ENCODE assay signal across 17 mouse cellular contexts in genomic region chr13:51611060-51611459, GRCm38 (mm10). TPM values are rescaled to one million over a fixed set of nuclear protein-coding genes. Genes with fewer than 3 reads are reported as not detected.
A peak's percentile ranks its signal among the peaks of the same experiment; 100 is the strongest.
DNase-seq lines count a peak whose midpoint lies in the region; ATAC-seq lines count a peak whose summit lies in the region.
"Had no signal": no experiment of that assay in that cellular context is flagged by ENCODE, and none has a peak within 500 bp of the region (broad histone marks: within the 10 kb centered on the region; RNA-seq: fewer than 3 reads in every experiment).

No protein-coding gene starts in this region.

- H3K4me1 ChIP-seq in forebrain, embryonic 13.5 days: peaks cover 15% of the 10 kb centered on the region
- H3K4me1 ChIP-seq in forebrain, embryonic 15.5 days: peaks cover 12% of the 10 kb centered on the region
- no peaks in the 10 kb centered on the region for H3K4me1 ChIP-seq in lung, embryonic 16.5 days (replicated peaks; ENCODE audit: control insufficient read depth, insufficient read depth, low read length)
- no peaks in the 10 kb centered on the region for H3K4me1 ChIP-seq in neural tube, embryonic 15.5 days
- H3K4me1 ChIP-seq: liver, embryonic 13.5 days had no signal

- no peak overlapping the region for H3K4me3 ChIP-seq in forebrain, embryonic 13.5 days
- H3K4me3 ChIP-seq in forebrain, embryonic 15.5 days: no peak overlapping the region
- peak overlapping the region; percentile 14; the same call in 1 of the 2 replicates for H3K4me3 ChIP-seq in lung, embryonic 16.5 days (ENCODE audit: low read length)
- H3K4me3 ChIP-seq in neural tube, embryonic 15.5 days (replicated peaks): no peak overlapping the region
- H3K4me3 ChIP-seq: erythroblast, embryonic 14.5 days; liver, embryonic 13.5 days; midbrain, embryonic 12.5 days had no signal

- H3K9me3 ChIP-seq in forebrain, embryonic 13.5 days (replicated peaks): no peaks in the 10 kb centered on the region
- H3K9me3 ChIP-seq in forebrain, embryonic 15.5 days: no peaks in the 10 kb centered on the region
- H3K9me3 ChIP-seq in lung, embryonic 16.5 days (ENCODE audit: control insufficient read depth, low read length): no peaks in the 10 kb centered on the region
- no peaks in the 10 kb centered on the region for H3K9me3 ChIP-seq in neural tube, embryonic 15.5 days (replicated peaks)
- H3K9me3 ChIP-seq: liver, embryonic 13.5 days; midbrain, embryonic 12.5 days had no signal

- ATAC-seq in forebrain, embryonic 13.5 days: no peak
- no peak for ATAC-seq in forebrain, embryonic 15.5 days (replicated peaks)
- ATAC-seq in lung, embryonic 16.5 days (ENCODE audit: low read depth): 0 out of 2 replicates have a peak, but pooled peaks have one; percentile 26
- ATAC-seq in neural tube, embryonic 15.5 days (ENCODE audit: low FRiP score): 0 out of 2 replicates have a peak, but pooled peaks have one; percentile 8
- ATAC-seq: Patski had no signal

- no peak overlapping the region for H3K9ac ChIP-seq in forebrain, embryonic 13.5 days
- H3K9ac ChIP-seq in forebrain, embryonic 15.5 days (replicated peaks): no peak overlapping the region
- H3K9ac ChIP-seq in lung, embryonic 16.5 days (ENCODE audit: low read length): no peak overlapping the region
- no peak overlapping the region for H3K9ac ChIP-seq in neural tube, embryonic 15.5 days (replicated peaks)
- H3K9ac ChIP-seq: liver, embryonic 13.5 days; midbrain, embryonic 12.5 days had no signal

- no peaks in the 10 kb centered on the region for H3K27me3 ChIP-seq in forebrain, embryonic 13.5 days
- H3K27me3 ChIP-seq in forebrain, embryonic 15.5 days: no peaks in the 10 kb centered on the region
- H3K27me3 ChIP-seq in lung, embryonic 16.5 days (ENCODE audit: control insufficient read depth, insufficient read depth, low read depth, low read length): no peaks in the 10 kb centered on the region
- H3K27me3 ChIP-seq in neural tube, embryonic 15.5 days (replicated peaks): no peaks in the 10 kb centered on the region
- H3K27me3 ChIP-seq: midbrain, embryonic 12.5 days had no signal

- no peaks in the 10 kb centered on the region for H3K36me3 ChIP-seq in forebrain, embryonic 13.5 days (ENCODE audit: poor library complexity, severe bottlenecking)
- no peaks in the 10 kb centered on the region for H3K36me3 ChIP-seq in forebrain, embryonic 15.5 days
- H3K36me3 ChIP-seq in lung, embryonic 16.5 days (ENCODE audit: control insufficient read depth, insufficient read depth, low read length): no peaks in the 10 kb centered on the region
- H3K36me3 ChIP-seq in neural tube, embryonic 15.5 days: no peaks in the 10 kb centered on the region
- H3K36me3 ChIP-seq: liver, embryonic 13.5 days; midbrain, embryonic 12.5 days had no signal

- no peak overlapping the region for H3K27ac ChIP-seq in forebrain, embryonic 13.5 days
- H3K27ac ChIP-seq in forebrain, embryonic 15.5 days (replicated peaks): no peak overlapping the region
- no peak overlapping the region for H3K27ac ChIP-seq in lung, embryonic 16.5 days (ENCODE audit: low read length)
- no peak overlapping the region for H3K27ac ChIP-seq in neural tube, embryonic 15.5 days (replicated peaks)
- H3K27ac ChIP-seq: liver, embryonic 13.5 days; midbrain, embryonic 12.5 days had no signal

- 29% methylated on average over 9 of the region's 9 CpGs for WGBS in forebrain, embryonic 13.5 days
- 17% methylated on average over 9 of the region's 9 CpGs for WGBS in forebrain, embryonic 15.5 days
- whole genome bisulfite sequencing in lung, embryonic 16.5 days: 6% methylated on average over 9 of the region's 9 CpGs
- 41% methylated on average over 9 of the region's 9 CpGs for WGBS in neural tube, embryonic 15.5 days

- H3K4me2 ChIP-seq in forebrain, embryonic 13.5 days: peak overlapping the region; percentile 25
- H3K4me2 ChIP-seq in forebrain, embryonic 15.5 days (replicated peaks): no peak overlapping the region
- H3K4me2 ChIP-seq in lung, embryonic 16.5 days (ENCODE audit: low read depth, low read length): peak overlapping the region; percentile 36
- H3K4me2 ChIP-seq in neural tube, embryonic 15.5 days: no peak overlapping the region
- H3K4me2 ChIP-seq: liver, embryonic 13.5 days; midbrain, embryonic 12.5 days had no signal

- no peak for DNase-seq in lung, postnatal 10 days
- DNase-seq in forelimb bud, embryonic 11.5 days (ENCODE audit: low read depth, low spot score): peak; percentile 38
- DNase-seq in cerebellum, adult 11 months: no peak
- no peak for DNase-seq in gastrocnemius, postnatal 10 days
- DNase-seq: adrenal gland, postnatal 36 days; cerebellum, adult 8-10 months; kidney, adult 8-10 months; layer of hippocampus, adult 9-11 months; liver, embryonic 13.5 days; thymus, postnatal 4 days had no signal

RNA-seq across cellular contexts. Expression of gene Cks2, which starts 34.0 kb away (rescaled TPM):
- 290 and 335 TPM in 2 replicates for polyA plus RNA-seq in forebrain, embryonic 13.5 days (2015; fragmentation: Nextera tagmentation; extraction: Ambion mirVana)
- 130 and 152 TPM in 2 replicates for polyA plus RNA-seq in forebrain, embryonic 15.5 days (2015; fragmentation: Nextera tagmentation; extraction: Ambion mirVana)
- polyA plus RNA-seq in lung, embryonic 16.5 days (2015; fragmentation: Nextera tagmentation; extraction: Ambion mirVana): 350 and 356 TPM in 2 replicates
- 40.0 and 92.6 TPM in 2 replicates for polyA plus RNA-seq in neural tube, embryonic 15.5 days (2015; fragmentation: Nextera tagmentation; extraction: Ambion mirVana)
- total RNA-seq in gastrocnemius, postnatal 10 days (2021): 10 to 100 TPM; 14.5 to 17.7 TPM

RNA-seq across cellular contexts. Expression of gene Secisbp2, which starts 40.4 kb away (rescaled TPM):
- 36.1 and 38.0 TPM in 2 replicates for polyA plus RNA-seq in forebrain, embryonic 13.5 days (2015; fragmentation: Nextera tagmentation; extraction: Ambion mirVana)
- 33.3 and 37.7 TPM in 2 replicates for polyA plus RNA-seq in forebrain, embryonic 15.5 days (2015; fragmentation: Nextera tagmentation; extraction: Ambion mirVana)
- polyA plus RNA-seq in lung, embryonic 16.5 days (2015; fragmentation: Nextera tagmentation; extraction: Ambion mirVana): 27.5 and 28.3 TPM in 2 replicates
- 26.7 and 28.0 TPM in 2 replicates for polyA plus RNA-seq in neural tube, embryonic 15.5 days (2015; fragmentation: Nextera tagmentation; extraction: Ambion mirVana)
- total RNA-seq in gastrocnemius, postnatal 10 days (2021): 10 to 100 TPM in 1 of 2 experiments, 1 to 10 TPM in 1; 9.8 to 14.0 TPM

RNA-seq across cellular contexts. Expression of gene Shc3, which starts 41.8 kb away (rescaled TPM):
- 4.2 and 5.2 TPM in 2 replicates for polyA plus RNA-seq in forebrain, embryonic 13.5 days (2015; fragmentation: Nextera tagmentation; extraction: Ambion mirVana)
- 9.6 and 10.1 TPM in 2 replicates for polyA plus RNA-seq in forebrain, embryonic 15.5 days (2015; fragmentation: Nextera tagmentation; extraction: Ambion mirVana)
- polyA plus RNA-seq in lung, embryonic 16.5 days (2015; fragmentation: Nextera tagmentation; extraction: Ambion mirVana): not detected in 2 replicates
- polyA plus RNA-seq in neural tube, embryonic 15.5 days (2015; fragmentation: Nextera tagmentation; extraction: Ambion mirVana): 7.0 and 7.5 TPM in 2 replicates
- 1 to 10 TPM; 3.0 to 4.1 TPM for total RNA-seq in gastrocnemius, postnatal 10 days (2021)
- polyA plus RNA-seq: erythroblast, embryonic 14.5 days; liver, embryonic 13.5 days had no signal

Comparison
In these comparisons a context has a peak if more than half of its experiments do, and no peak if none do; other contexts are left out.
1. H3K4me2 ChIP-seq: peak in forebrain, embryonic 13.5 days (single experiment) and lung, embryonic 16.5 days (single experiment); none in forebrain, embryonic 15.5 days (single experiment) and neural tube, embryonic 15.5 days (single experiment).
2. ATAC-seq: peak in lung, embryonic 16.5 days (single experiment) and neural tube, embryonic 15.5 days (single experiment); none in forebrain, embryonic 13.5 days (single experiment) and forebrain, embryonic 15.5 days (single experiment).